Mouse (Mus musculus) adrenal gland, postnatal 10 days (tissue): ENCODE results near the gene Itpr3. TPM values are rescaled to one million over a fixed set of nuclear protein-coding genes. Genes with fewer than 3 reads are reported as not detected.

ENCODE experiments used
- DNase-seq: peaks from one replicate; pipeline ENCODE4 v3.0.0; 2021; ENCODE audit warnings: mixed read lengths
- long read RNA-seq, 2 experiments: library from polyadenylated mRNA; stranded (forward); transcript quantifications; one replicate each; pipeline ENCODE4 v2.0.0; 2021
- total RNA-seq, 2 experiments: library from RNA; stranded (reverse); gene quantifications; 2 replicates each; pipeline ENCODE4 v1.2.3; 2021

Gene Itpr3
- total RNA-seq = 1 to 10 TPM; 8.7 to 9.7 TPM
- long read RNA-seq, experiment 1, partial matches to known transcripts = 3 of 3 reads
- long read RNA-seq, experiment 1, other reads (novel, unspliced or antisense) = 0 of 3 reads
- long read RNA-seq, experiment 2 = 0 reads

- peak; percentile 86 for DNase-seq
Measured at GRCm38 (mm10) chr17:27056812-27057516, at the start of gene Itpr3. Gene Itpr3 (plus strand): TSS chr17:27057304.

- DNase-seq = no peak
Measured at GRCm38 (mm10) chr17:27008277-27008676, 48.8 kb upstream of the Itpr3 start.

- no peak for DNase-seq
Measured at GRCm38 (mm10) chr17:27011167-27011566, 45.9 kb upstream of the Itpr3 start.

GRCm38 (mm10) chr17:27011998-27012672 is 45.0 kb upstream of the Itpr3 start:
- DNase-seq = no peak

- no peak for DNase-seq
Measured at GRCm38 (mm10) chr17:27012909-27013308, 44.2 kb upstream of the Itpr3 start.

- DNase-seq = peak; percentile 94
Measured at GRCm38 (mm10) chr17:27017564-27018499, 39.3 kb upstream of the Itpr3 start.

- peak; percentile 39 for DNase-seq
Measured at GRCm38 (mm10) chr17:27018555-27019196, 38.4 kb upstream of the Itpr3 start.

- DNase-seq = no peak
Measured at GRCm38 (mm10) chr17:27021076-27021475, 36.0 kb upstream of the Itpr3 start.

- DNase-seq = no peak
Measured at GRCm38 (mm10) chr17:27021736-27022135, 35.4 kb upstream of the Itpr3 start.

GRCm38 (mm10) chr17:27023342-27023741 is 33.8 kb upstream of the Itpr3 start:
- DNase-seq = no peak

- DNase-seq = no peak
Measured at GRCm38 (mm10) chr17:27025326-27025902, 31.7 kb upstream of the Itpr3 start.

- no peak for DNase-seq
Measured at GRCm38 (mm10) chr17:27025951-27026350, 31.2 kb upstream of the Itpr3 start.

GRCm38 (mm10) chr17:27027460-27028283 is 29.4 kb upstream of the Itpr3 start:
- DNase-seq = peak; percentile 55

GRCm38 (mm10) chr17:27028284-27028795 is 28.8 kb upstream of the Itpr3 start:
- DNase-seq = peak; percentile 94

- DNase-seq = no peak
Measured at GRCm38 (mm10) chr17:27028909-27029308, 28.2 kb upstream of the Itpr3 start, which contains the start of gene Bak1. Gene Bak1 (minus strand): TSS chr17:27029009.

GRCm38 (mm10) chr17:27029431-27029830 is 27.7 kb upstream of the Itpr3 start:
- no peak for DNase-seq

GRCm38 (mm10) chr17:27030896-27031295 is 26.2 kb upstream of the Itpr3 start:
- DNase-seq = no peak

GRCm38 (mm10) chr17:27032328-27032727 is 24.8 kb upstream of the Itpr3 start:
- no peak for DNase-seq

- peak; percentile 88 for DNase-seq
Measured at GRCm38 (mm10) chr17:27032869-27033268, 24.2 kb upstream of the Itpr3 start.

- DNase-seq = no peak
Measured at GRCm38 (mm10) chr17:27036465-27036864, 20.6 kb upstream of the Itpr3 start.
